Mouse (Mus musculus): Measurements from ENCODE around the gene Tnr. TPM values are rescaled to one million over a fixed set of nuclear protein-coding genes. Genes with fewer than 3 reads are reported as not detected.

Gene Tnr
- polyA plus RNA-seq, 1 experiment: not detected

- H3K9me3 ChIP-seq: no peaks in the 10 kb centered on the region
- TF ChIP-seq FLI1 (IDR thresholded peaks at IDR 0.05; ENCODE audit: low read length): no peak
- no peak; the same call in 2 of the 3 replicates for TF ChIP-seq GATA1 (IDR thresholded peaks at IDR 0.05; ENCODE audit: borderline replicate concordance, low read length)
- H3K4me1 ChIP-seq: peaks cover 34% of the 10 kb centered on the region
- H3K27me3 ChIP-seq (replicated peaks): no peaks in the 10 kb centered on the region
- H3K36me3 ChIP-seq (replicated peaks; ENCODE audit: low read length): no peaks in the 10 kb centered on the region
- peak overlapping the region; percentile 29 for H3K4me3 ChIP-seq (replicated peaks)
These were observed 211.5 kb downstream of the Tnr start for GRCm38 (mm10) chr1:159735099-159735498.

DNA sequence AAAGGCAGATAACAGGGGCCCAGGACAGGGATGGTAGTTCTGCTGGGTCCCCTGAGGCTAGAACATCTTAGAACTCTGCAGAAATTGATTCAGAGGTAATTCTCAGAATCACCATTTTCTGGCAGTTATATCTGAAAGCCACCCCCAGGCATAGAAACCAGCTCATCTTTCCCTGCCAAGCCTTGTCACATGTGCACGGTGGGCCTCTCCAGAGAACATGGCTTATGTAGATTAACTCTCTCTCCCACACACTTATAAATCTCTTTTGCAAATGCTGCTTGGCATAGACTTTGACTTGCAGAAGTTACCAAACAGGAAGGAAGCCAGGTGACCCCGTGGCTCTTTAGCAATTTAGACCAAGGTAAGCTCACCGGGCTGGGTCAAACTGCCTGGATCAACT, 215.9 kb downstream of the Tnr start:
- TF ChIP-seq FLI1 (IDR thresholded peaks at IDR 0.05; ENCODE audit: low read length): no peak
- no peak for TF ChIP-seq GATA1 (IDR thresholded peaks at IDR 0.05; ENCODE audit: borderline replicate concordance, low read length)
- Histone ChIP-seq H3K9me3 (no peaks in the 10 kb centered on the region), H3K36me3 (replicated peaks; ENCODE audit: low read length) (no peaks in the 10 kb centered on the region), H3K4me3 (replicated peaks) (no peak overlapping the region), H3K4me1 (peaks cover 32% of the 10 kb centered on the region), H3K27me3 (replicated peaks) (no peaks in the 10 kb centered on the region)

DNA sequence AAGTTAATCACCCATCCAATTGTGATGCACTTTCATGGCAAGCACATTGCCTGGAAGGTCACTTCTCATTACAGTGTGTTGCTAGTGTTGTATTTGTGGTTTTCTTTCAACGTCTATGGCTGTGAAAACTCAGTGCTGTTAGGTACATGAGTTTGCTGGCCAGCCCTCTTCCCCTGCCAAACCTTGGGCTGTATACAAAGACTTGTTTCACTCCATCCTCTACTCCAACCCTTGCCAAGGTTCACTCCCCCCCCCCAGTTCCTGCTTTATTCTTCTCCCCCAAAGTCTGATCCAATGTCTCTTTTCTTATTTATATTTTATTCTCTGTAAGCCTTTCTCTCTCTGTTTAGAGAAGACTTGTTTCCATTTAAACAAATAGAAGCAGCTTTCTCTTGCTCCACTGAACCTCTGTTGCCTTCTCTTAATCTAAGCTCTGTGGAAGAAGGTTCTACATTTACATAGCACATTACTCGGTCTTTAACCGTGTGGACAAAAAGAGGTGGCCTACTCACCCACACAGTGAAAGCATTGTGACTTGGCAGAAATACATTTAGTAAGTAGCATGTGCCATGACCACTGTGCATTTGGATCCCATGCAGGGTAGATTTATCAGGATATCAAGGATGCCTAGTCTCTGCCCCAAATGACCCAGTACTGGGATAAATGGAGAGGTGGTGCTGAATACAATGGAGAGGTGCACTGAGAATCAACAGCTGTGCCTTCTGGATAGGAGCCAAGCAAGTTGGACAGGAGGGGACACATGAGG, 217.9 kb downstream of the Tnr start:
- peaks cover 16% of the 10 kb centered on the region for H3K4me1 ChIP-seq
- H3K36me3 ChIP-seq (replicated peaks; ENCODE audit: low read length): no peaks in the 10 kb centered on the region
- H3K4me3 ChIP-seq (replicated peaks): no peak overlapping the region
- H3K9me3 ChIP-seq: no peaks in the 10 kb centered on the region
- no peak for TF ChIP-seq FLI1 (IDR thresholded peaks at IDR 0.05; ENCODE audit: low read length)
- no peak for TF ChIP-seq GATA1 (IDR thresholded peaks at IDR 0.05; ENCODE audit: borderline replicate concordance, low read length)
- H3K27me3 ChIP-seq (replicated peaks): no peaks in the 10 kb centered on the region

- Histone ChIP-seq H3K9me3 (no peaks in the 10 kb centered on the region), H3K4me3 (replicated peaks) (no peak overlapping the region), H3K4me1 (peaks cover 11% of the 10 kb centered on the region), H3K27me3 (replicated peaks) (no peaks in the 10 kb centered on the region), H3K36me3 (replicated peaks; ENCODE audit: low read length) (no peaks in the 10 kb centered on the region)
- no peak for TF ChIP-seq FLI1 (IDR thresholded peaks at IDR 0.05; ENCODE audit: low read length)
- no peak for TF ChIP-seq GATA1 (IDR thresholded peaks at IDR 0.05; ENCODE audit: borderline replicate concordance, low read length)
These were observed 218.4 kb downstream of the Tnr start for GRCm38 (mm10) chr1:159742003-159742274.

GRCm38 (mm10) chr1:159743744-159744253, 220.2 kb downstream of the Tnr start:
- Histone ChIP-seq H3K4me1 (peaks cover 10% of the 10 kb centered on the region), H3K9me3 (no peaks in the 10 kb centered on the region), H3K27me3 (replicated peaks) (no peaks in the 10 kb centered on the region), H3K36me3 (replicated peaks; ENCODE audit: low read length) (no peaks in the 10 kb centered on the region), H3K4me3 (replicated peaks) (no peak overlapping the region)
- TF ChIP-seq GATA1 (IDR thresholded peaks at IDR 0.05; ENCODE audit: borderline replicate concordance, low read length) (no peak), FLI1 (IDR thresholded peaks at IDR 0.05; ENCODE audit: low read length) (no peak)

GRCm38 (mm10) chr1:159745311-159745710, 221.7 kb downstream of the Tnr start:
- Histone ChIP-seq H3K4me3 (replicated peaks) (no peak overlapping the region), H3K27me3 (replicated peaks) (no peaks in the 10 kb centered on the region), H3K9me3 (no peaks in the 10 kb centered on the region), H3K4me1 (peaks cover 5% of the 10 kb centered on the region), H3K36me3 (replicated peaks; ENCODE audit: low read length) (no peaks in the 10 kb centered on the region)
- TF ChIP-seq GATA1 (IDR thresholded peaks at IDR 0.05; ENCODE audit: borderline replicate concordance, low read length) (no peak), FLI1 (IDR thresholded peaks at IDR 0.05; ENCODE audit: low read length) (no peak)

DNA sequence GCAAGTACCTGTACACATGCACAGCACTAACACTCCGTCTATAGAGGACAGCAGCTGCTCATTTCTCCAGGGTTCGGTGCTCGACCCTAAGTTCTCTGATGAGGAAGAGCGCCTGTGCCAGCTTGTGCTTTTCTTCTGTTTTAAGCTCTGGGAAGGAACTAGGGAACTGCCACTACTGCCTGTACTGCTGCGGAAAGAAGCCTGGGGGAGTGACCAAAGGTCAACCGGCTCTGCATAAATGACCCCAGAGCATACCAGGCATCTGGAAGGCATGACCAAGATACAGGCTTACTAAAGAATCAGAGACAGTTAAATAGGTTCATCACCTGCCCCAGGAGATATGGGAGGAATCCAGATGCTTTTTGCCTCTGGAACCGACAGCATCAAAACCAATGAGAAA, 224.4 kb downstream of the Tnr start:
- peaks cover 3% of the 10 kb centered on the region for H3K27me3 ChIP-seq (replicated peaks)
- no peak overlapping the region for H3K4me3 ChIP-seq (replicated peaks)
- no peaks in the 10 kb centered on the region for H3K36me3 ChIP-seq (replicated peaks; ENCODE audit: low read length)
- TF ChIP-seq FLI1 (IDR thresholded peaks at IDR 0.05; ENCODE audit: low read length) (no peak), GATA1 (IDR thresholded peaks at IDR 0.05; ENCODE audit: borderline replicate concordance, low read length) (no peak)
- no peaks in the 10 kb centered on the region for H3K9me3 ChIP-seq
- H3K4me1 ChIP-seq: peaks cover 5% of the 10 kb centered on the region

GRCm38 (mm10) chr1:159750411-159750810, 226.8 kb downstream of the Tnr start:
- TF ChIP-seq GATA1 (IDR thresholded peaks at IDR 0.05; ENCODE audit: borderline replicate concordance, low read length) (no peak), FLI1 (IDR thresholded peaks at IDR 0.05; ENCODE audit: low read length) (no peak)
- Histone ChIP-seq H3K36me3 (replicated peaks; ENCODE audit: low read length) (no peaks in the 10 kb centered on the region), H3K27me3 (replicated peaks) (peaks cover 3% of the 10 kb centered on the region), H3K4me1 (no peaks in the 10 kb centered on the region; the same call in 1 of the 2 replicates), H3K4me3 (replicated peaks) (no peak overlapping the region), H3K9me3 (no peaks in the 10 kb centered on the region)

DNA sequence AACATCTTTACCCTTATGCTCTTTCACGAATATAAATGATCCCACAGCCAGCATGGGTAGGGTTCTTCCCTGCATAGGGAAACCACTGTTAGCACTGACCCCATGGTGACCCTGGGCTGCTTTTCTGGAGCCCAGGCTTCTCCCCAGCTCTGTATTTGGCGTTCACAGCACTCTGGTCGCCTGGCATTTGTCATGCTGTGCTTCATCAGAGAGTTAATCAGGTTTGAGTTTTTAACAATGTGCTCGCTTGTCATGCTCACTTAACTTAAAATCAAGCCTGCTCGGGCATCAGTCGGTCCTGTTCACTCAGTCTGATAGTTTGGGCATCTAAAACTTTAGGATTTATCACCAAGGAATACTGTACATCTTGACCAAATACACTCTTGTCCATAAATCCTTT, 227.3 kb downstream of the Tnr start:
- H3K36me3 ChIP-seq (replicated peaks; ENCODE audit: low read length): no peaks in the 10 kb centered on the region
- H3K4me1 ChIP-seq: no peaks in the 10 kb centered on the region
- no peaks in the 10 kb centered on the region for H3K9me3 ChIP-seq
- H3K27me3 ChIP-seq (replicated peaks): peaks cover 3% of the 10 kb centered on the region
- TF ChIP-seq GATA1 (IDR thresholded peaks at IDR 0.05; ENCODE audit: borderline replicate concordance, low read length) (no peak), FLI1 (IDR thresholded peaks at IDR 0.05; ENCODE audit: low read length) (no peak)
- no peak overlapping the region for H3K4me3 ChIP-seq (replicated peaks)

DNA sequence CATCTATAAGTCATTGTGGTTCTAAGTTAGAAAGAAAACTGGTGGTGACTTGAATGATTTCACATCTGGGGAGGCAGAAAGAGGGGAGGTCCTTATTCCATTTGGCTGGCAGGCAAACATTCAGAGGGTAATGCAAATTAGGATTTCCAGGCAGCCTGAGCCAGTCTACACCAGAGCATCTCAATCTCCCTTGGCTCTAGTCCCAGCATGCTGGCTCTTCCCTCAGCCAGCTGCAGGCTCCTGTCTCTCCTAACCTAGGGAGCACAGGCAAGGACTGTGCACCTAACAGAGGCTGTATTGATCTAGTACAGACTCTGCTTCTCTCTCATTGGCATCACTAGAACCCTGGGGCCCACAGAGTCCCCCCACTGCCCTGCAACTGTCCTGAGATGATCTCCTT, 237.4 kb downstream of the Tnr start:
- Histone ChIP-seq H3K9me3 (no peaks in the 10 kb centered on the region), H3K4me3 (replicated peaks) (no peak overlapping the region), H3K4me1 (no peaks in the 10 kb centered on the region), H3K36me3 (replicated peaks; ENCODE audit: low read length) (no peaks in the 10 kb centered on the region), H3K27me3 (replicated peaks) (peaks cover 16% of the 10 kb centered on the region)
- no peak for TF ChIP-seq GATA1 (IDR thresholded peaks at IDR 0.05; ENCODE audit: borderline replicate concordance, low read length)
- TF ChIP-seq FLI1 (IDR thresholded peaks at IDR 0.05; ENCODE audit: low read length): no peak
